Mouse (Mus musculus) olfactory bulb, adult 2 months (tissue): Measurements from ENCODE around the gene Lrrc8b. TPM values are rescaled to one million over a fixed set of nuclear protein-coding genes. Genes with fewer than 3 reads are reported as not detected.

Experiments used
- H3K27ac ChIP-seq: fragments of 200-500 bp; 2 replicates; pipeline ENCODE4 v1.5.1; 2012; ENCODE audit warnings: low read depth, low read length; ENCODE audit not compliant: insufficient read depth
- H3K4me1 ChIP-seq: fragments of 200-500 bp; 2 replicates; pipeline ENCODE4 v1.6.1; 2012; ENCODE audit warnings: low read length; ENCODE audit not compliant: control insufficient read depth, insufficient read depth
- H3K4me3 ChIP-seq: fragments of 200-500 bp; 2 replicates; pipeline ENCODE4 v1.5.1; 2012; ENCODE audit warnings: mild to moderate bottlenecking, low read depth, low read length, moderate library complexity; ENCODE audit not compliant: insufficient read depth
- CTCF ChIP-seq: fragments of 200-500 bp; IDR thresholded peaks from 2 replicates; pipeline ENCODE4 v1.5.1; 2012; ENCODE audit warnings: low read depth, mild to moderate bottlenecking, low read length, moderate library complexity; ENCODE audit not compliant: insufficient read depth
- POLR2A ChIP-seq: fragments of 200-500 bp; IDR thresholded peaks from 2 replicates; pipeline ENCODE4 v1.6.1; 2012; ENCODE audit warnings: mild to moderate bottlenecking, low read depth, low read length, moderate library complexity; ENCODE audit not compliant: insufficient read depth
- WGBS: fragments of 180-500 bp; shearing (Covaris S2); methylation state at CpG from one replicate; pipeline ENCODE4 v1.1.7; 2018; 5-methylcytosine and 5-hydroxymethylcytosine counted together
- polyA plus RNA-seq: library from polyadenylated mRNA; stranded (reverse); fragments of >200 nt; gene quantifications from 2 replicates; pipeline ENCODE4 v1.2.4, GENCODE M21; 2012; ENCODE audit warnings: low replicate concordance; ENCODE audit not compliant: missing spikeins, insufficient read depth, insufficient read length

The Lrrc8b gene
- polyA plus RNA-seq, 1 experiment, result not detected

GRCm38 (mm10) chr5:105526766-105527165, 111.2 kb downstream of the Lrrc8b start:
- Histone ChIP-seq H3K4me1 (peaks cover 2% of the 10 kb centered on the region; the same call in 1 of the 2 replicates), H3K27ac (no peak overlapping the region), H3K4me3 (no peak overlapping the region)
- 92% methylated on average over 9 of the region's 9 CpGs for WGBS
- TF ChIP-seq CTCF, result no peak
- TF ChIP-seq POLR2A, result no peak

GRCm38 (mm10) chr5:105527477-105528331, 112.1 kb downstream of the Lrrc8b start:
- Histone ChIP-seq H3K4me1 (peaks cover 2% of the 10 kb centered on the region; the same call in 1 of the 2 replicates), H3K27ac (no peak overlapping the region), H3K4me3 (no peak overlapping the region)
- 95% methylated on average over 23 of the region's 23 CpGs for WGBS
- no peak for TF ChIP-seq POLR2A

GRCm38 (mm10) chr5:105530576-105530975, 115.0 kb downstream of the Lrrc8b start:
- no peaks in the 10 kb centered on the region; the same call in 1 of the 2 replicates for H3K4me1 ChIP-seq
- no peak overlapping the region for H3K27ac ChIP-seq
- TF ChIP-seq CTCF (no peak), POLR2A (no peak)
- H3K4me3 ChIP-seq, result no peak overlapping the region
- 63% methylated on average over 6 of the region's 6 CpGs for WGBS

- Histone ChIP-seq H3K4me1 (no peaks in the 10 kb centered on the region; the same call in 1 of the 2 replicates), H3K4me3 (no peak overlapping the region), H3K27ac (no peak overlapping the region)
- WGBS, result 98% methylated on average over 3 of the region's 3 CpGs
- TF ChIP-seq CTCF, result no peak
- TF ChIP-seq POLR2A, result no peak
These were observed 119.6 kb downstream of the Lrrc8b start for GRCm38 (mm10) chr5:105535186-105535585.

GRCm38 (mm10) chr5:105536172-105536571, 120.6 kb downstream of the Lrrc8b start:
- no peaks in the 10 kb centered on the region; the same call in 1 of the 2 replicates for H3K4me1 ChIP-seq
- 92% methylated on average over 2 of the region's 2 CpGs for WGBS

GRCm38 (mm10) chr5:105537101-105537723, 121.6 kb downstream of the Lrrc8b start:
- H3K27ac ChIP-seq, result no peak overlapping the region
- no peaks in the 10 kb centered on the region for H3K4me1 ChIP-seq
- 83% methylated on average over 11 of the region's 11 CpGs for WGBS
- TF ChIP-seq POLR2A (no peak), CTCF (no peak)
- no peak overlapping the region for H3K4me3 ChIP-seq

More at GRCm38 (mm10) chr5:105536172-105536571, 120.6 kb downstream of the Lrrc8b start:
- no peak overlapping the region for H3K4me3 ChIP-seq
- TF ChIP-seq POLR2A (no peak), CTCF (no peak)
- no peak overlapping the region for H3K27ac ChIP-seq

Other genes with a start within 250 kb of the Lrrc8b start
- gene Gbp10, start 176.2 kb upstream of the Lrrc8b start, polyA plus RNA-seq, result not detected in 2 replicates
- gene Gm43302, start 122.1 kb upstream of the Lrrc8b start, polyA plus RNA-seq, result not detected in 2 replicates
- gene Gbp6, start 122.1 kb upstream of the Lrrc8b start, polyA plus RNA-seq, result not detected in 2 replicates
- not detected in 2 replicates for gene Lrrc8c, start 103.6 kb downstream of the Lrrc8b start, polyA plus RNA-seq